Mouse (Mus musculus) neural tube, embryonic 11.5 days (tissue): ENCODE measurements around the gene P3h1. TPM values are rescaled to one million over a fixed set of nuclear protein-coding genes. Genes with fewer than 3 reads are reported as not detected.
A peak's percentile ranks its signal among the peaks of the same experiment; 100 is the strongest.

Source experiments
- ATAC-seq: fragments of 200-750 bp; cut with Nextera tagmentation; 2 replicates; pipeline ENCODE4 v1.8.0; 2017; ENCODE audit warnings: moderate number of reproducible peaks, mild to moderate bottlenecking, moderate TSS enrichment, moderate library complexity; ENCODE audit not compliant: insufficient read depth, low FRiP score, low TSS enrichment
- DNase-seq: peaks from one replicate; pipeline ENCODE4 v3.0.0-alpha.2; 2015; ENCODE audit warnings: low spot score
- H3K27ac ChIP-seq: fragments of 300-500 bp; sonication (generic); 2 replicates; pipeline ENCODE4 v1.5.1; 2014; ENCODE audit warnings: low read depth, mild to moderate bottlenecking, low read length
- H3K27me3 ChIP-seq: fragments of 300-500 bp; sonication (generic); 2 replicates; pipeline ENCODE4 v1.6.1; 2014; ENCODE audit warnings: mild to moderate bottlenecking, low read length, mixed read lengths; ENCODE audit not compliant: control insufficient read depth, insufficient read depth
- H3K36me3 ChIP-seq: fragments of 300-500 bp; sonication (generic); 2 replicates; pipeline ENCODE4 v1.6.1; 2014; ENCODE audit warnings: mild to moderate bottlenecking, low read length, moderate library complexity, mixed read lengths; ENCODE audit not compliant: control insufficient read depth, insufficient read depth
- H3K4me1 ChIP-seq: fragments of 300-500 bp; sonication (generic); 2 replicates; pipeline ENCODE4 v1.6.1; 2014; ENCODE audit warnings: low read length, mixed read lengths; ENCODE audit not compliant: control insufficient read depth, insufficient read depth
- H3K4me2 ChIP-seq: fragments of 300-500 bp; sonication (generic); 2 replicates; pipeline ENCODE4 v1.6.1; 2014; ENCODE audit warnings: low read depth, mild to moderate bottlenecking, moderate library complexity
- H3K4me3 ChIP-seq: fragments of 300-500 bp; sonication (generic); 2 replicates; pipeline ENCODE4 v1.5.1; 2014; ENCODE audit warnings: low read depth, low read length
- H3K9ac ChIP-seq: fragments of 300-500 bp; sonication (generic); 2 replicates; pipeline ENCODE4 v1.6.1; 2014; ENCODE audit warnings: mild to moderate bottlenecking, low read length
- H3K9me3 ChIP-seq: fragments of 300-500 bp; sonication (generic); 2 replicates; pipeline ENCODE4 v1.6.1; 2016; ENCODE audit warnings: low read length; ENCODE audit not compliant: control insufficient read depth
- WGBS: fragments of 180-500 bp; shearing (Covaris S2); extraction: QIAGEN DNeasy Blood & Tissue Kit; methylation state at CpG from one replicate; pipeline ENCODE4 v1.1.7; 2014; 5-methylcytosine and 5-hydroxymethylcytosine counted together
- polyA plus RNA-seq: library from polyadenylated mRNA; unstranded; fragments of >200 nt; fragmentation: Nextera tagmentation; extraction: Ambion mirVana; gene quantifications from 2 replicates; pipeline ENCODE4 v1.2.1, GENCODE M21; 2014

Gene P3h1
- polyA plus RNA-seq: 20.5 and 21.3 TPM in 2 replicates

DNA sequence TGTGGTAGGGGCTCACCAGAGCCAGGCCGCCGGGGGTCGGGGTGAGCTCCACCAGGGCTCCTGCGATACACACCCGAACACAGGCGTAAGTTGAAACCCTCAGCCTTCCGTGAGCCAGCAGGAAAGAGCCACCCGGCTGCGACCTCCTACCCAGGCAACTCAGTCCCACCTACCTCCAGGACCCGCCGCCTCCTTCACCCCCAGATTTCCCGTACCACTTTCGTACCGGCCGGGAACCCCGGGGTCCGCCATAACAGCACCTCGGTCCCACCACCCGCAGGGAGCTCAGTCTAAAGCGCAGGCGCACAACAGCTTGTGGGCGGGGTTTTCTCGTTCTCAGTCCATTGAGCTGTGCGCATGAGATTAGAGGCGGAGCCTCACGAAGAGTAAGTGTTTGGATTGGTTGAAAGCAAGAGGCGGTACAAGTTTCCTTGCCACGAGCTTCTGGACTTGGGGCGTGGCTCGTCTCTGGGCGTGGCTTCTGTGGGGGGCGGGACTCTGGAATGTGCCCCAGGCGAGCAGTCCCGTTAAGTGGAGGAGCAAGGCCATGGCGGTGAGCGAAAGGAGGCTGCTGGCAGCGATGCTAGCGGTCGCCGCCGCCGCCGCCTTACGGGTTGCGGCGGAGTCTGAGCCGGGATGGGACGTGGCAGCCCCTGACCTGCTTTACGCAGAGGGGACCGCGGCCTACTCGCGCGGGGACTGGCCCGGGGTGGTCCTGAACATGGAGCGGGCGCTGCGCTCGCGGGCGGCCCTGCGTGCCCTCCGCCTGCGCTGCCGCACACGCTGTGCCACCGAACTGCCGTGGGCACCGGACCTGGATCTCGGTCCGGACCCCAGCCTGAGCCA lies at the start of gene P3h1, which contains the start of gene AU022252:
Gene P3h1, plus strand, starts transcription at position 506 of the 846 bp plus-strand sequence.
Gene AU022252, minus strand, starts transcription at position 303 of the 846 bp plus-strand sequence.
- ATAC-seq (peak; percentile 97), DNase-seq (peak; percentile 98)
- H3K27ac ChIP-seq: 0 out of 2 replicates have a peak within 1 kb of the TSS, but pooled peaks have one; percentile 14
- H3K4me2 ChIP-seq: peak within 1 kb of the TSS; percentile 87
- H3K9me3 ChIP-seq: no peaks in the 10 kb centered on the region
- no peaks in the 10 kb centered on the region for H3K4me1 ChIP-seq
- H3K36me3 ChIP-seq: no peaks in the 10 kb centered on the region; the same call in 1 of the 2 replicates
- peak within 1 kb of the TSS; percentile 90 for H3K4me3 ChIP-seq
- no peaks in the 10 kb centered on the region for H3K27me3 ChIP-seq
- under 1% methylated on average over 70 of the region's 71 CpGs for WGBS
- H3K9ac ChIP-seq: peak within 1 kb of the TSS; percentile 86

DNA sequence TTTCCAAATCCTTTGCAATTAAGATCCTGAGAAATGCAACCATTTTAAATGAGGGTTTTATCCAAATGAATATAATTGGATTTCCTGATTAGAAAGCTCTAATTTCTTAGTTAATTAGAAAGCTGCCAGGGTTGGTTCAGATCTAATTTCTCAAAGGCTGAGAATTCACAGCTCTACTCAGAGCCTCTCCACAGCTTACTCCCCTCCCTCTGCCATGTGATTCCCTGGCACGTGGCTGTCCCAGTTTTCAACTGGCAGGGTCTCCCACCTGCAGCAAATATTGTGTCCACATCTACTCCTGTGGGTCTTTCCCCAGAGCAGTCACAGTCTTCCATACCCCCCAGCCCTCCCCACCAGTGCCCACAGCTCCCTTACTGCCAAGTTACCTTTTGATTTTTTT lies 49.2 kb upstream of the P3h1 start:
- Histone ChIP-seq H3K9ac (no peak overlapping the region), H3K4me3 (no peak overlapping the region), H3K9me3 (no peaks in the 10 kb centered on the region), H3K36me3 (no peaks in the 10 kb centered on the region), H3K27me3 (no peaks in the 10 kb centered on the region), H3K27ac (no peak overlapping the region), H3K4me2 (no peak overlapping the region), H3K4me1 (no peaks in the 10 kb centered on the region)
- ATAC-seq (no peak), DNase-seq (no peak)
- 54% methylated on average over 1 of the region's 1 CpGs for WGBS

DNA sequence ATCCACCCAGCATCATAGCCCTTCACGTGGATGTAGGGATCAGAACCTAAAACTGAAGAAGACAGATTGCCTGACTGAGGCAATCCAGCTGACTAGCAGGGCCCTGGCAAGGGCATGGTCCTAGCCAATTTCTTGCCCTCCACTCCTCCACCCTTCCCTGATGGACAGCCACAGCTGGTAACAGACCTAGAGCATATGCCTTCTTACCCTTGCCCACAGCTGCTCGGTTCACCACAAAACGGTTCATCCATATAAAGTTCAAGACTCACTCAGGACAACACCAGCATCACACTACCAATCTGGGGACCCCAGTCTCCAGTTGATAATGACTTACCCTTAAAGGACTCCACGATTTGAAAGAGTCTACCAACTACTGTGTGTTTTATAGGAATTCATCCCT lies 46.9 kb upstream of the P3h1 start:
- Histone ChIP-seq H3K4me1 (no peaks in the 10 kb centered on the region), H3K27ac (no peak overlapping the region), H3K9me3 (no peaks in the 10 kb centered on the region), H3K9ac (no peak overlapping the region), H3K27me3 (no peaks in the 10 kb centered on the region), H3K4me2 (no peak overlapping the region), H3K36me3 (no peaks in the 10 kb centered on the region), H3K4me3 (no peak overlapping the region)
- 78% methylated on average over 4 of the region's 4 CpGs for WGBS
- ATAC-seq (no peak), DNase-seq (no peak)

DNA sequence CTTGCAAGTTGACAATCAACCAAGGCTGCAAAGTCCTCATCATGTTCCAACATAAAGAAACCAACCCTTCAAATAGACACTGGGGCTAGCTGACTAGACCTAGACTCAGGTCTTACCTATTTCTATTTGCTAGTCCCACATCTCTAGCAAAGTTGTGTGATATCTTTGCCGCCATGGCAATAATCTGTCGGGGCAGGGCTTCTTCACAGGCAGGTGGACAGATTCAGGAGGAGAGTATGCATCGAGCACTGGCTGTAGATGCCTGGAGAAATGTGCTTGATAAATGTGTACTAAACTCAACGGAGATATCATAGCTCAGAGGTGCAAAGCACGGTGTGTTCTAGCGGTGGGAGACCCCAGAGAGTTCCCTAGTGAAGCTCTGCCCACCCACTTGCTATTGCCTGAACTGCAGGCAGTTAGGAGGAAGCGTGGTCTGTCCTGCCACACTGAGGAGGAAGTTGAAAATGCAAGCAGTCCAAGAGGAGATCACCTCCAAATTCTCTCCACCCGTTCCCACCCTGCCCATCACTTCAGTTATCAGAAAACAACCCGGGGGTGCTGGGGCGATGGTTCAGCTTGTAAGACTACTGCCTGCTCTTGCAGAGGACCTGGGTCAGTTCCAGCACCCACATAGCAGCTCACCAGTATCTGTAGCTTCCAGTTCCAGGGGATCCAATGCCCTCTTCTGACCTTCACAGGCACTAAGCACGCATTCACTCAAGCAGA lies 44.5 kb upstream of the P3h1 start:
- H3K27ac ChIP-seq: no peak overlapping the region
- H3K4me3 ChIP-seq: no peak overlapping the region; the same call in 1 of the 2 replicates
- no peak overlapping the region for H3K4me2 ChIP-seq
- no peaks in the 10 kb centered on the region for H3K4me1 ChIP-seq
- DNase-seq (no peak), ATAC-seq (no peak)
- H3K36me3 ChIP-seq: no peaks in the 10 kb centered on the region
- 61% methylated on average over 11 of the region's 11 CpGs for WGBS
- no peak overlapping the region for H3K9ac ChIP-seq
- no peaks in the 10 kb centered on the region for H3K9me3 ChIP-seq
- no peaks in the 10 kb centered on the region for H3K27me3 ChIP-seq

DNA sequence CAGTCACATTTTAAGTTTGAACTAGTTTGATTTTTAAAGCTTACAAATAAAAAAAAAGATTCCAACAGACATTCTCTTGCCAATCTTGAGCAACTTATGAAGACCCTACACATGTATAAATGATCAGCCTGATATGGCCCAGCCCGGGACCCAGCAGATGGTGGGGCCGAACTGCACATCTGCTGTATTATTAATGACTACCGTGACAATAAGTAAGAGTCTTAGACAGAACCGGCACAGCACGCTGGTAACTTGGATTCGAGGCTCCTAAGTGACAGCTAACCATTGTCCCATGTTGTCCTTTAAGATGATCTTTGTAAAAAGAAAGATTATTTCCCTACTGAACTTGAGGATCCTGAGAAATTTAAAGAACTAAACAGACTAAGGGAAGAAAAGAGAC lies 43.3 kb upstream of the P3h1 start:
- Histone ChIP-seq H3K36me3 (no peaks in the 10 kb centered on the region), H3K4me2 (no peak overlapping the region), H3K4me1 (no peaks in the 10 kb centered on the region), H3K27me3 (no peaks in the 10 kb centered on the region), H3K9me3 (no peaks in the 10 kb centered on the region), H3K4me3 (no peak overlapping the region), H3K9ac (no peak overlapping the region), H3K27ac (no peak overlapping the region)
- ATAC-seq (no peak), DNase-seq (no peak)
- 62% methylated on average over 6 of the region's 6 CpGs for WGBS

DNA sequence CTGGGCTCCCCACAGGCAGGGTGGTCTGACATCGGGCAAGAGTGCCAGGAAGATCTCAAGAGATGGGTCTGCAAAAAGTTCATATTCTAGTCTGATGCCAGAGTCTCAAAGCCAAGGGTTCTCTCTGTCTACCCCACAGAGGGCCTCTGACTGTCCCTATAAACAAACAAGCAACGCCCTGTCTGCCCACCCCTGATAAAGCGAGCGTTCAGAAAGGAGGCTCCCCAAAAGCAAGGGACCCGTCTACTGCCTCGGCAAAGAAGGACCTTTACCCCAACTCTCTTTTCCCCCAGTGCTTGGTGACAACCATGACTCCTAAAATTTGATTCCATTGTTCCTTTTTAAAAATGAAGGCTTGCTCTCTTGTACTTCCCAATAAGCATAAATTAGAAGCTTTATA lies 42.9 kb upstream of the P3h1 start, which contains the start of gene Ermap:
Gene Ermap, minus strand, starts transcription at position 148 of the 400 bp plus-strand sequence.
- DNase-seq (no peak), ATAC-seq (no peak)
- H3K4me1 ChIP-seq: no peaks in the 10 kb centered on the region
- no peaks in the 10 kb centered on the region for H3K36me3 ChIP-seq
- no peak within 1 kb of the TSS for H3K9ac ChIP-seq
- no peak within 1 kb of the TSS for H3K4me3 ChIP-seq
- no peak within 1 kb of the TSS for H3K4me2 ChIP-seq
- no peaks in the 10 kb centered on the region for H3K9me3 ChIP-seq
- WGBS: 66% methylated on average over 6 of the region's 6 CpGs
- H3K27me3 ChIP-seq: no peaks in the 10 kb centered on the region
- H3K27ac ChIP-seq: no peak within 1 kb of the TSS

DNA sequence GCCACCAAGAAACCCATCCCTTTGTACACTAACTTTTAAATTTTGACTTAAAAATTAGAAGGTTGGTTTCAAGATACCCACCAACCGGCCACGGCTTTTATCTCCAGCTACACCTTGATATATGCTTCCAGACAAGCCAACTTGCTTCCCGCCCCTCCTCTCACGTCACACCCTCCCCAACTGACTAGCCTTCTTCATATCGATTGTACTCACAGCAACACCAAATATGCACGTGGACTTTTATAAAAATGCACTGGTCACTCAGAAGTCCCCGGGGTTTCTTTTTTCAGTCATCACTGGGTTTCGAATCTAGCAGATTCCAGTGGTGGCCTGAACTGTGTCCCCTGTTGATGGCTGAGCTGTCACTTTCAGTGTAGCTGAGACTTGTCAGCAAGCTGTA lies 42.1 kb upstream of the P3h1 start:
- DNase-seq (no peak), ATAC-seq (no peak)
- WGBS: 84% methylated on average over 8 of the region's 8 CpGs
- no peak overlapping the region for H3K4me3 ChIP-seq
- no peak overlapping the region for H3K4me2 ChIP-seq
- no peaks in the 10 kb centered on the region for H3K36me3 ChIP-seq
- no peaks in the 10 kb centered on the region for H3K9me3 ChIP-seq
- H3K27me3 ChIP-seq: no peaks in the 10 kb centered on the region
- H3K4me1 ChIP-seq: no peaks in the 10 kb centered on the region
- no peak overlapping the region for H3K9ac ChIP-seq
- H3K27ac ChIP-seq: no peak overlapping the region

DNA sequence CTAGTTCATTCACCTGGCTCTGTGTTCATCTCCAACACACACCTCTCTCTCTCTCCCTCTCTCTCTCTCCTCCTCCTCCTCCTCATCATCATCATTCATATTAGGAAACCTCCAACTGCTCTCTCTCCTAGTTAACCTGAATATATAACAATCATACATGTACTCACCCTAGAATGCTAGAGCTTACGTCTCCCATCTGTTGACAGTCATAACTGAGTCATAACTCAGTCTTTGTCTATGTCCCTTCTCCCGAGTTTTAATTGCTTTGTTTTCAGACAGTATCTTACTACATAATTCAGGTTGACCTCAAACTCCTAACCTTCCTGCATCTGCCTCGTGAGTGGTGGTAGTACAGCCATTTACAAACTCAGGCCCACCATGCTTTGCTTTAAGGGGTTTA lies 41.4 kb upstream of the P3h1 start:
- WGBS: 75% methylated on average over 3 of the region's 3 CpGs
- Histone ChIP-seq H3K27ac (no peak overlapping the region), H3K9ac (no peak overlapping the region), H3K9me3 (no peaks in the 10 kb centered on the region), H3K4me1 (peaks cover 3% of the 10 kb centered on the region; the same call in 1 of the 2 replicates), H3K27me3 (no peaks in the 10 kb centered on the region), H3K4me3 (no peak overlapping the region), H3K4me2 (no peak overlapping the region), H3K36me3 (no peaks in the 10 kb centered on the region)
- DNase-seq (no peak), ATAC-seq (no peak)
